Mouse (Mus musculus) myocyte (in vitro differentiated cells): ENCODE results near the gene Ankrd7.

ENCODE experiments used
- E2F4 ChIP-seq: IDR thresholded peaks from one replicate; pipeline ENCODE4 v1.6.1; 2011; ENCODE audit warnings: mild to moderate bottlenecking, control low read depth, moderate library complexity; ENCODE audit not compliant: insufficient read depth
- MAX ChIP-seq: IDR thresholded peaks from one replicate; pipeline ENCODE4 v1.6.1; 2011; ENCODE audit warnings: low read depth, mild to moderate bottlenecking, control low read depth
- MYOD1 ChIP-seq, 3 experiments: IDR thresholded peaks; one replicate each; pipeline ENCODE4 v1.6.1; 2011; ENCODE audit warnings: control low read depth in 2 of 3, low read depth in 2 of 3, mild to moderate bottlenecking in 2 of 3, moderate library complexity in 1 of 3; ENCODE audit not compliant: insufficient read length in 2 of 3, control insufficient read depth in 1 of 3
- POLR2A ChIP-seq: IDR thresholded peaks from one replicate; pipeline ENCODE4 v1.6.1; 2011; ENCODE audit warnings: low read depth, mild to moderate bottlenecking, control low read depth, moderate library complexity; ENCODE audit not compliant: insufficient read length
- POLR2AphosphoS2 ChIP-seq: IDR thresholded peaks from one replicate; pipeline ENCODE4 v1.6.1; 2011; ENCODE audit warnings: low read depth, control low read depth; ENCODE audit not compliant: insufficient read length
- REST ChIP-seq: IDR thresholded peaks from one replicate; pipeline ENCODE4 v1.6.1; 2011; ENCODE audit warnings: mild to moderate bottlenecking, control low read depth, moderate library complexity; ENCODE audit not compliant: insufficient read depth, insufficient read length
- SRF ChIP-seq: IDR thresholded peaks from one replicate; pipeline ENCODE4 v1.6.1; 2011; ENCODE audit warnings: low read depth; ENCODE audit not compliant: control insufficient read depth, insufficient read length
- TCF3 ChIP-seq: IDR thresholded peaks from one replicate; pipeline ENCODE4 v1.6.1; 2011; ENCODE audit warnings: low read depth, control low read depth; ENCODE audit not compliant: insufficient read length
- USF1 ChIP-seq: IDR thresholded peaks from one replicate; pipeline ENCODE4 v1.6.1; 2011; ENCODE audit warnings: low read depth, mild to moderate bottlenecking, control low read depth, moderate library complexity

GRCm38 (mm10) chr6:18894142-18894541 is 28.0 kb downstream of the Ankrd7 start:
- TF ChIP-seq MYOD1 (IDR thresholded peaks at IDR 0.05; ENCODE audit: control insufficient read depth in 1 of 3, insufficient read length in 2 of 3, low read depth in 2 of 3) (no peak), E2F4 (no peak), POLR2A (no peak), POLR2AphosphoS2 (no peak), MAX (no peak), SRF (no peak), REST (no peak), USF1 (no peak), TCF3 (no peak)
